ENCODE assay signal across 9 mouse cellular contexts in genomic region chr9:61862071-61862480, GRCm38 (mm10). TPM values are rescaled to one million over a fixed set of nuclear protein-coding genes. Genes with fewer than 3 reads are reported as not detected.
A peak's percentile ranks its signal among the peaks of the same experiment; 100 is the strongest.
DNase-seq lines count a peak whose midpoint lies in the region; ATAC-seq and TF ChIP-seq lines count a peak whose summit lies in the region.
"Had no signal": no experiment of that assay in that cellular context is flagged by ENCODE, and none has a peak within 500 bp of the region (broad histone marks: within the 10 kb centered on the region; RNA-seq: fewer than 3 reads in every experiment).

No protein-coding gene starts in this region.

- no peak overlapping the region for H3K27ac ChIP-seq in gastrocnemius, adult 2 months
- peak overlapping the region; percentile 46; the same call in 1 of the 2 replicates for H3K27ac ChIP-seq in forebrain, embryonic 12.5 days
- H3K27ac ChIP-seq in neural tube, embryonic 15.5 days (replicated peaks) = no peak overlapping the region
- H3K27ac ChIP-seq in liver, embryonic 12.5 days = no peak overlapping the region

- H3K27me3 ChIP-seq in forebrain, embryonic 12.5 days = peaks cover 21% of the 10 kb centered on the region; the same call in 1 of the 2 replicates
- H3K27me3 ChIP-seq in neural tube, embryonic 15.5 days (replicated peaks) = no peaks in the 10 kb centered on the region
- peaks cover 35% of the 10 kb centered on the region for H3K27me3 ChIP-seq in liver, embryonic 12.5 days (replicated peaks)

- 0 out of 2 replicates have a peak, but pooled peaks cover 6% of the 10 kb centered on the region for H3K9me3 ChIP-seq in forebrain, embryonic 12.5 days
- no peaks in the 10 kb centered on the region; the same call in 1 of the 2 replicates for H3K9me3 ChIP-seq in neural tube, embryonic 15.5 days (replicated peaks)
- H3K9me3 ChIP-seq in liver, embryonic 12.5 days (replicated peaks) = no peaks in the 10 kb centered on the region

- ATAC-seq in forebrain, embryonic 12.5 days (ENCODE audit: low FRiP score) = peak; percentile 69; the same call in 1 of the 2 replicates
- ATAC-seq in neural tube, embryonic 15.5 days (ENCODE audit: low FRiP score) = peak; percentile 50
- ATAC-seq in liver, embryonic 12.5 days = no peak

- H3K4me1 ChIP-seq in forebrain, embryonic 12.5 days = peaks cover 14% of the 10 kb centered on the region
- peaks cover 8% of the 10 kb centered on the region; the same call in 1 of the 2 replicates for H3K4me1 ChIP-seq in neural tube, embryonic 15.5 days
- H3K4me1 ChIP-seq in liver, embryonic 12.5 days = peaks cover 3% of the 10 kb centered on the region; the same call in 1 of the 2 replicates

- DNase-seq in gastrocnemius, adult 2 months = peak; percentile 24
- no peak for DNase-seq in gastrocnemius, postnatal 36 days
- DNase-seq in layer of hippocampus, postnatal 14 days (ENCODE audit: low spot score in 2 of 2) = peak; percentile 74 to 82
- DNase-seq in urinary bladder, postnatal 25 days (ENCODE audit: low spot score) = no peak
- no peak for DNase-seq in urinary bladder, adult 2 months (ENCODE audit: low spot score)
- DNase-seq: heart, postnatal 10 days had no signal

- intact Hi-C loops in gastrocnemius, adult 2 months (cut with DNase I) = loop anchor here (10.0 kb wide), 1 partner anchor 137 kb away; no protein-coding TSS in a partner anchor
- intact Hi-C loops in gastrocnemius, postnatal 36 days (cut with DNase I) = no loop called here

- no peak overlapping the region for H3K4me2 ChIP-seq in forebrain, embryonic 12.5 days
- H3K4me2 ChIP-seq in neural tube, embryonic 15.5 days = no peak overlapping the region
- no peak overlapping the region for H3K4me2 ChIP-seq in liver, embryonic 12.5 days

- H3K36me3 ChIP-seq in forebrain, embryonic 12.5 days (replicated peaks) = no peaks in the 10 kb centered on the region
- no peaks in the 10 kb centered on the region for H3K36me3 ChIP-seq in neural tube, embryonic 15.5 days
- H3K36me3 ChIP-seq in liver, embryonic 12.5 days = no peaks in the 10 kb centered on the region

- 55% methylated on average over 6 of the region's 6 CpGs for WGBS in forebrain, embryonic 12.5 days
- 43% methylated on average over 6 of the region's 6 CpGs for WGBS in neural tube, embryonic 15.5 days
- 74% methylated on average over 6 of the region's 6 CpGs for WGBS in liver, embryonic 12.5 days (ENCODE audit: insufficient replicate concordance)

- no peak overlapping the region for H3K9ac ChIP-seq in forebrain, embryonic 12.5 days
- no peak overlapping the region for H3K9ac ChIP-seq in neural tube, embryonic 15.5 days (replicated peaks)
- H3K9ac ChIP-seq in liver, embryonic 12.5 days = no peak overlapping the region

- no peak overlapping the region for H3K4me3 ChIP-seq in gastrocnemius, adult 2 months
- no peak overlapping the region for H3K4me3 ChIP-seq in forebrain, embryonic 12.5 days (replicated peaks)
- no peak overlapping the region for H3K4me3 ChIP-seq in neural tube, embryonic 15.5 days (replicated peaks)
- H3K4me3 ChIP-seq in liver, embryonic 12.5 days = no peak overlapping the region

- TF ChIP-seq CTCF in gastrocnemius, adult 2 months (IDR thresholded peaks at IDR 0.05) = no peak

RNA-seq across cellular contexts. Expression of gene Rplp1, which starts 52.3 kb away (rescaled TPM):
- total RNA-seq in gastrocnemius, adult 2 months (2021) = 1,000 to 10,000 TPM; 1,321 to 1,510 TPM
- total RNA-seq in gastrocnemius, postnatal 36 days (2021) = 1,000 to 10,000 TPM; 1,130 to 1,294 TPM
- 758 and 840 TPM in 2 replicates for polyA plus RNA-seq in forebrain, embryonic 12.5 days (2016; fragmentation: Nextera tagmentation; extraction: Ambion mirVana)
- total RNA-seq in layer of hippocampus, postnatal 14 days (2021) = 1,000 to 10,000 TPM; 1,323 to 1,423 TPM
- polyA plus RNA-seq in neural tube, embryonic 15.5 days (2015; fragmentation: Nextera tagmentation; extraction: Ambion mirVana) = 998 and 1,098 TPM in 2 replicates
- 1,190 and 1,274 TPM in 2 replicates for polyA plus RNA-seq in liver, embryonic 12.5 days (2016; fragmentation: Nextera tagmentation; extraction: Ambion mirVana)
- 6,512 and 6,766 TPM in 2 replicates for polyA plus RNA-seq in urinary bladder, adult 2 months (2012; rRNA removed)

Comparison
In these comparisons a context has a peak if more than half of its experiments do, and no peak if none do; other contexts are left out.
1. DNase-seq: peak in gastrocnemius, adult 2 months (single experiment) and layer of hippocampus, postnatal 14 days (2 of 2); none in gastrocnemius, postnatal 36 days (0 of 2), urinary bladder, postnatal 25 days (single experiment) and urinary bladder, adult 2 months (single experiment).